Mouse (Mus musculus): ENCODE measurements around the gene D430042O09Rik.
"Not testable (repeated sequence)": the region's sequence is repeated elsewhere in the genome, so short reads cannot be mapped to it uniquely, and the experiment has no call there.

The D430042O09Rik gene

DNA sequence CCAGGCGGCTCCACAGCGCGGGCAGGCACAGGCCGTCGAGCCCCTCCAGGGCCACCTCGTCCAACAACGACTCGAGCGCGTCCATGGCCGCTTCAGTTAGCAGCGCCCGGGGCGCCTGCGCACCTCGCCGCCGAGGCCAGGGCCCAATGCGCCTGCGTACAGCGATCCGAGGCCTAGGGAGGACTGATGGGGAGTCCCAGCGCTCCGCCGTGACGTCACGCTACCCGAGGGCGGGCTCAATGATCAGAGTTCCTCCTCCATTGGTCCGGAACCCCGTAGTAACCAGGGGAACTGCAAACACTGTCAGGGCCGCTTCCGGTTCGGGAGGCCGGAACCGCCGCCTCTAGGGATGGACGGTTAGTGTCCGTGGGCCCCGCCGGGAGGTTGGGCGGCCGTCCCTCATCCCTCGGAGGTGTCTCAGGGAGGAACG, at the start of gene D430042O09Rik, which contains the start of gene Gtf3c1:
TSS of gene D430042O09Rik (plus strand) at position 296 of the 430 bp plus-strand sequence.
TSS of gene Gtf3c1 (minus strand) at position 188 of the 430 bp plus-strand sequence.
- in situ Hi-C loops (cut with MboI; ENCODE audit: unreplicated experiment in 2 of 2), result no loop called here

DNA sequence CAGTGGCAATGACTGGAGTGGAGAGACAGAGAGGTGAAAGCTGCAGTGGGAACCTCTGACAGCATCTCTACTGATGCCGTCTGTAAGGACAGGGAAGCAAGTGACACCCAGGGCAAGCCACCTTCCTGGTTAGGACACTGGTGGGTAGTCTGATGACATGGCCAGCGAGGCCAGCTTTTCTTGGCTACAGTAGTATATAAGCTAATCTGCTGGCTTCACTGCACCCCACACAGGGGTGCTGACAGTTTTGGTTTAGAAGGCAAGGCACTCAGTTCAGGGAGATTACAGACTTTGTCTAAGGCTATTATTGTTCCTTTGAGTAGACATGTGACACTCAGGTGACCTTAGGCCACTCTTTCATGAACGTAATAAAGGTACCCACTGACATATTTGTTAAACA, 44.0 kb upstream of the D430042O09Rik start:
- in situ Hi-C loops (cut with MboI; ENCODE audit: unreplicated experiment in 2 of 2), result no loop called here

DNA sequence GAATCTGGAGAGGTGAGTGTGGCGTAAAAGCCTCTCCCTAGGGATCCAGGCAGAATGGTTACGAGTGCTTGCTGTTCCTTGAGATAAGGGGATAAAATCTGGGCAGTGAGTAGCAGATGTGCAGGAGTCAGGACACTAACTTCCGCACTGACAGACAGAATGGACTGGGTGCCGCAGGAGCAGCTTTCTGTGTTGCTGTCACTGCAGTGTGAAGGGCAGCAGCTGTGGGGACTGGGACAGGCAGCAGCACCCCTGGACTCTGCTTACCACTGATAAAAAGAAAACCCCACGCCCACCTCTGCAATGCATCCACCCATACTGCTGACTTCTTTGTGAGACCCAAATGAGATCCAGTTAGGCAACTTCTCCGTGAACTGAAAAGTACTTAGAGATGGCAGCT, 36.8 kb upstream of the D430042O09Rik start:
- in situ Hi-C loops (cut with MboI; ENCODE audit: unreplicated experiment in 2 of 2), result loop anchor here (5.0 kb wide), 2 partner anchors 421 to 426 kb away; no protein-coding TSS in a partner anchor

DNA sequence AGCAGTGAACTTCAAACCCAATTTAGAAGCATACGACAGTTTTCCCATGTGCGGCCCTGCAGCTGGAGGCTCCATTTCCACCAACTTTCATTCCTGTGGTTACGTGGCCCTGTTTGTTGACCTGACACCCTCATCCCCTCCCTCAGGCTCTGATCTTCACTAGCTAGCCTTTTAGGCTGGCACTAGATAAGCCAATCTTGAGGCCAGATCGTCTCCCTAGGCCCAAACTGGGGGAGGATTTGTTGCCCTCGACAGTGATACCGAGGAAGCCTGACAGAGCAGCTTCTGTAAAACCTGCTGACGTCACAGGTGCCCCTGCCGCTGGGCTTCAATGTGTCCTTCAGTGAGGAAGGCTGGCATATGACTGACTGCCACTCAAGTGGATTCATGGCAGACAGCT, 36.3 kb upstream of the D430042O09Rik start:
- in situ Hi-C loops (cut with MboI; ENCODE audit: unreplicated experiment in 2 of 2), result loop anchor here (5.0 kb wide), 2 partner anchors 421 to 426 kb away; no protein-coding TSS in a partner anchor

DNA sequence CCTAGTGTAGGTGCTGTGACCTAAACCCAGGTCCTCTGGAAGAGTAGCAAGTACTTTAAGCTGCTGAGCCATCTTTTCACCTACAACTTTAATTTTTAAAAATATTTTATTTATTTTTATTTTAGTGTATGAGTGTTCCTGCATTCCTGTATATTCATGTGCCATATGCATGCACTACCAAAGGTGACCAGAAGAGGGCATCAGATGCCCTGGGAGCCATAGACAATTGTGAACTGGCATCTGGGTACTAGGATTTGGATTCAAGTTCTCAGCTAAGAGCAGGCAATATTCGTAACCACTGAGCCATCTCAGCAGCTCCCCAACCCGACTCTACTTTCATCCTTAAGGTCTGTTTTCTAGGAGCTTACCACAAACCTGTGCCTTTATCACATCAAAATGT, 32.8 kb upstream of the D430042O09Rik start:
- in situ Hi-C loops (cut with MboI; ENCODE audit: unreplicated experiment in 2 of 2), result loop anchor here (5.0 kb wide), 2 partner anchors 417 to 422 kb away; no protein-coding TSS in a partner anchor

DNA sequence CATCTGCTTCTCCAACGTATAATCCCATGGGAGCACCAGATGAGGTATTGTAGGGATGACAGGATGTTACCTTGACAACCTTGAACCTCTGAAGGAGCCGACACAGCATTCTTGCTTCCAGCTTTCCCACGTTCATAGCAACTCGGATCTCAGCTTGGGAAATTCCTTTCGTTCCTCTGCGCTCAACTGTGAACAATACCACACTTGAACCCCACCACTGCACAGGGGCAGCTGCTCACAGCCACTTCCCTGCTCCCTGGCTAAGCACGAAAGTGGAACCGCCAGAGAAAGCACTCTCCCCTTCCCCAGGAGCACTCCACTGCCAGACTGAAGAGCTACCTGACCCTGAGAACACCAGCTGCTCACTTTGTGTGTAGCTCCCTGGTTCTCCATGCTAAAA, 28.9 kb upstream of the D430042O09Rik start:
- in situ Hi-C loops (cut with MboI; ENCODE audit: unreplicated experiment in 2 of 2), result no loop called here

DNA sequence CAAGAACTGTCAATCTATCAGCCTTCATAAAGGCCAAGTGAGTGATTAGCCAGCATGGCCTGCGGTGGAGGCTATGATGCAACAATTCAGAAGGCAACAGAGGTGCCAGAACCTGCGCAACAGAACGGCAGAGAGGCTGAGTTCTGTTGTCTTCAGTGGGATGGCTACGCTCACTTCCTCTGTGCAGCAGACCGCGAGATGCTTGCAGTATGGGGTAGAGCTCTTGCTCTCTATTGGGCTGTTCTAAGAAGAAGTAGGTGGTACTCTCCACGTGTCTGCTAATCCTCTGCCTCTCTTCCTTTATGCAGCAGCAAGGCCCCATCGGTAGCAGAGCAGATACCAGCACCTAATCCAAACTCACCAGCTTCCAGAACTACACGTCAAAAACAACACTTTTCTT, 27.8 kb upstream of the D430042O09Rik start:
- in situ Hi-C loops (cut with MboI; ENCODE audit: unreplicated experiment in 2 of 2), result no loop called here

DNA sequence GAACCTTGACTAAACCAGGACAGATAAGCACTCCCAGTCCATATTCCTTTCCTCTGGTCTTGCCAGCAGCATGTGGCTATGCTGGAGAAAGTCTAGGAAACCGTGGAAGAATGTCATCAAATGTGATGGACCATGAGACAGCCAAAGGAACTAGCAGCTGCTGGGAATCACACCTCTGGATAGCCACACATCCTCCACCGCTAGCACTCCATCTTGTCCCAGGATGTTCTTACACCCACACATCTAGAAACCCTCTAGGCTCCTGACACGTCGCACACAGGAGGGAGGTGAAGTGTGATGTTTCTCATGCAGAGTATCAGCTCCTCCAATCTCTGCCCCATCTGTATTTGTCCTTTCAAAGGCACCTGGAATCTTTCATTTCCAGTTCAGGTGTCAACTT, 17.2 kb upstream of the D430042O09Rik start:
- in situ Hi-C loops (cut with MboI; ENCODE audit: unreplicated experiment in 2 of 2), result no loop called here

DNA sequence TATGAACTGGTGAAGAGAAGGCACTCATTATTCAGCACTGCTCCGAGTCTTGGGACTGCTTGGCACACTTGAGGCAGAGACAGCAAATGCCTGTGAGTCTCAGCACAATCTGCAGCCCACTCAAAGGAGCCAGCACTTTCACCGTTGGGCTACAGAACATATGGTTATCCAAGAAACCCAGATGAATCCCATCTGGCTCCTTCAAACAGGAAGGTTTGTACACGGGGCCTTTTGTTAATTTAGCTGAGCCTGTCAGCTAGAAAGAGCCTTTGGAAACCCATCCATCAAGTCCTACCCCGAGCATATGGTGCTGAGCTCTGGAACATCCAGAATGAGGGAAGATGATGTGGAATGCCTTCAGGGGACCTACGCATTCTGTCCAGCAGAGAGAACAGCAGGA, 13.6 kb upstream of the D430042O09Rik start:
- in situ Hi-C loops (cut with MboI; ENCODE audit: unreplicated experiment in 2 of 2), result no loop called here

DNA sequence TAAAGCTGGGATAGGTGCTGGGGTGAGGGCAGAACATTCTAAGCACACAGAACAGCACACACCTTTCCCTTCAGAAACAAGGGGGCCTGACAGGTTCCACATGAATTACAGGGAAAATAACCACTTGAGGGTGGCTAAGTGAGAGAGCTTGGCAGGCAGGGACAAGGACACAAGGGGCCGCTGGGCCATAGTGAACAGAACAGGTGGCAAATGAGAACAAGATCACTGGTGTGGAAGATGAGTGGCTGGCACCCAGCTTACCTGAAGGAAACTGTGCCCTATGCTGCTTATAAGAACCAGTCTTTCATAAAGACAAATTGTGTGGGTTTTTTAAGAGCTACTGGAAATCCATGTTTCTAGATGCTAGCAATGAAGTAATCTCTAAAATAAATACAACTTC, 4.9 kb upstream of the D430042O09Rik start:
- in situ Hi-C loops (cut with MboI; ENCODE audit: unreplicated experiment in 2 of 2), result no loop called here

DNA sequence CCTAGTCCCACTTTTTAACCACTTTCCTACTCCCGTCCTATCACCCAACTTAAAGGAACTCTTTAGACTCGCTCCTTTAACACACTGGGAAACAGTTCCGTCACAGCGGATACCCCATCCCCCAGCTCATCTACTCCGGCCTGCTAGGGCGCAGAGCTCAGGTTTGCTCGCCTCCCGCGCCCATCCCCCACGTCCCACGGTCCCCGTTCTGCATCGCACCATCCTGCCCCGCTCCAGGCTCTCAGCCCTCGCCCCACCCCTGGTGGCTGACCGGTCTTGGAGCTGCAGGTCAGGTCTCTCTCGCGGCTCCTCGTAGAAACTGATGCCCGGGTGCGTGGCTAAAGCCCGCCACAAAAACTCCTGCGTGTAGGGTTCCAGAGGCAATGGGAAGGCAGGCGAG, 502 bp upstream of the D430042O09Rik start:
- in situ Hi-C loops (cut with MboI; ENCODE audit: unreplicated experiment in 2 of 2), result no loop called here

DNA sequence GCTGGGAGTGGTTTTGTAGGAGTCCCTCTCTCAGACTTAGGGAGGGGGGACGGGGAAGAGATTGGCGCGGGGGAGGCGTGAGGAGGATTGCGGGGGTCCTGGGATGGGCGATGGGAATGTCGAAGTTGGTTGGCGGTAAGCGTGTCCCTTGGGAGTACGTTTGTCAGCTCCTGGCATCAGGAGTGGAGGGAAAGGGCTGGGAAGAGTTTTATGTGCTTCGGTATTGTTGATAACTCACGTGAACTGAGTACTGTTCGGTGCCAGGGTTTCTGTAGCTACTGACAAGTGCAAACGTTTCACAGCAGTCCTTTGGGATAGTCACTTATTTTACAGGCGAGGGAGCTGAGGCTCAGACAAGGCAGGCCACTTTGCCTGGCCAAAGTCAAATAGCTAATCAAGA, 412 bp downstream of the D430042O09Rik start:
- in situ Hi-C loops (cut with MboI; ENCODE audit: unreplicated experiment in 2 of 2), result no loop called here

DNA sequence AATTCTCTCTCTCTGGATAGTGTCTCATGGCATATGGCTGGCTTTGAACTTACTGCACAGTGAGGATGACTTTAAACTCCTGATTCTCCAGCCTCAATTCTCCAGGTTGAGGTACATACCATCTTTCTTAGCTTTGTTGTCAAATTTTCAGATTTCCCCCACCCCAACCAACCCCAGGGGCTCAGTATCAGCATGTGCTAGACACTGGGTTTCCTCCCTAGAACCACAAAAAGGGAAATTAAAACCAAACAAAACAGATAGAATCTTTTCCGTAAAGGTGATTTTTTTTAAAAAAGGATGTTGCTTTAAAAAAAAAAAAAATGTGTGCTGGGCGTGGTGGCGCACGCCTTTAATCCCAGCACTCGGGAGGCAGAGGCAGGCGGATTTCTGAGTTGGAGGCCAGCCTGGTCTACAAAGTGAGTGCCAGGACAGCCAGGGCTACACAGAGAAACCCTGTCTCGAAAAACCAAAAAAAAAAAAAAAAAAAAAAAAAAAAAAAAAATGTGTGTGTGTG, 5.9 kb downstream of the D430042O09Rik start:
- in situ Hi-C loops (cut with MboI; ENCODE audit: unreplicated experiment in 2 of 2), result not testable (repeated sequence)

DNA sequence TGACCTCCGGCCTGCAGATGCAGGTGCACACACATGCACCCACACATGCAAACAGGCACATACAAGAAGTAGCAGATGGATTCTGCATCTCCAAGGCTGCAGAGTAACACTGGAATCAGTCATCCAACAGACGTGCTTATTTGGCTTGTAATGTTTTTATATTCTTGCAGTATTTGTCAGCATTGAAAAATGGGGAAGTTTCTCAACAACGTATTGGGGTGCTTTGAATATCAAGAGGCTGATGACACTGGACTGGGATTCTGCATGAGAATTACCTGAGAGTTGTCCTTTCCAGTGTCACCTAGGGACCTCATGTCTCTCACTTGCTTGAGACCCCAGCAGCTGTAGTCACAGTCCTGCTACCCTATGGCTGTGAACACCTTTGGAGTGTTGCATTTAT, 7.1 kb downstream of the D430042O09Rik start:
- in situ Hi-C loops (cut with MboI; ENCODE audit: unreplicated experiment in 2 of 2), result no loop called here

DNA sequence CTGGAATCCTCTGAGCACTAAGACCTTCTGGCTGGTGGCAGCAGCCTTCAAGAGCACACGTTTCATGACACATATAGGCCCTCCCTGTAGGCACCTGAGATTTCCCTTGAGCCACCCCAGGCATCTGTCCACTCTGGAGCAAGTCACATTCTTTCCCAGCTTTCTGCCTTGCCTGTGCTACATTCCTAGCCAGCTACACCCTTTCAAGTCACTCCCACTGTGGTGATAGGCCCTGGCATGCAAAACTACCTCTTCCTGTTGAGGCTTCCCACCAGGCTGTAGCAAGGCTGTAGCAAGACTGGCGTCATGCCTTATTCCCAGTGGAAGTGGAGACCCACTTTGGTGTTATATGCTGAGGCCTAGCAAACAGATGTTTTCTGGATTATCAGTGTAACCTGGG, 9.0 kb downstream of the D430042O09Rik start:
- in situ Hi-C loops (cut with MboI; ENCODE audit: unreplicated experiment in 2 of 2), result no loop called here

DNA sequence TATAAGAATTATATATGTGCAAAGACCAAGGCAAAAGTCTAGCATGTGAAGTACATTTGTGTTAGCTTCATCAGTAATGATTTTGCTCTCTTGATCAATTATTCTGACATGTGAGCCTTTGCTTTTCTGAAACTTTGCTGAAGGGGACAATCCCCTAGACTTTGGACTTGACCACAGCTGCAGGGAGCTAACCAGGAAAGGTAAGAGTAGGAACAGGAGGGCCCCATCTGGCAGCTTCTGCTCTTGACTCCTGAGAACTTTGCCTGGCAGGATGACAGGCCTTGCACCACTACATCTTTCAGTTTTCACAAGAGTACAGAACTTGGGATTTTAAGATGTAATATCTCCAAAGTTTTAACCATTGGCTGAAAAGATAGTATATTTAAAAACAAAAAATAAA, 9.9 kb downstream of the D430042O09Rik start:
- in situ Hi-C loops (cut with MboI; ENCODE audit: unreplicated experiment in 2 of 2), result no loop called here

DNA sequence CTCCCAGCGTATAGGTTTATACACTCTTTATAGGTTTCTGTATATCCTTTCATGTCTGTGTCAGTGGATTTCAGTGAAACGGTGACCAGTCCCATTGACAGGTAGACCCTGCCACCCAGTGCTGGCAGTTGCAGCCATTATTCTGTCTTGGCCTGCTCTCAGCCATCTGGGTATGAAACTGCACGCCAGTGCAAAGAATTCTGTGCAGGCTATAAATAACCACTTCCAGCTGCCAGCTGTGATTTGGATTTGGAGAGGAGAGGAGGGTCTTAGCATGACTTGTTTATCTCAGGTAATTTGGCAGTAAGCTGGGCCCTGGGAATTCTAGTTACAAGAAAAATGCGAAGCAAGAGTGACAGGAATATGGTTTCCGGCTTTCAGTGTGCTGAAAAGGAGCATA, 12.7 kb downstream of the D430042O09Rik start:
- in situ Hi-C loops (cut with MboI; ENCODE audit: unreplicated experiment in 2 of 2), result no loop called here

DNA sequence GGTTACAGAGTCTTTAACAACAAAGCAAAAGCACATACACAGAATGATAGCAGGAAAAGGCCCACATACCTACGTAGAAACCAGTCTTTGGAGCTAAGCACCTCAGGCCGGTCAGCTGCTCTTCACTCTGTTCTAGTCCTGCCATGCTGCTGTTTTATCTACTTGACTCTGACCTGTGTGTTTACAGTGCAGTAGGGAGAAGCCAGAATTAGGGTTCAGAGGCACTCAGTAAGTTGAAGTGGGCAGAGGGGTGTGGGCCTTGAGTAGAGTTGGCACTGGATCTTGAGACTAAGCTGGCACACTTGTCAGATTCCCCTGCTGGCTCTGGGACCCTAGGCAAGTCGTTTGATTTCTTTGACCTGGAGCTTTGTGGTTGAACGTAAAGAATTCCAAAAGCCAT, 13.3 kb downstream of the D430042O09Rik start:
- in situ Hi-C loops (cut with MboI; ENCODE audit: unreplicated experiment in 2 of 2), result no loop called here

DNA sequence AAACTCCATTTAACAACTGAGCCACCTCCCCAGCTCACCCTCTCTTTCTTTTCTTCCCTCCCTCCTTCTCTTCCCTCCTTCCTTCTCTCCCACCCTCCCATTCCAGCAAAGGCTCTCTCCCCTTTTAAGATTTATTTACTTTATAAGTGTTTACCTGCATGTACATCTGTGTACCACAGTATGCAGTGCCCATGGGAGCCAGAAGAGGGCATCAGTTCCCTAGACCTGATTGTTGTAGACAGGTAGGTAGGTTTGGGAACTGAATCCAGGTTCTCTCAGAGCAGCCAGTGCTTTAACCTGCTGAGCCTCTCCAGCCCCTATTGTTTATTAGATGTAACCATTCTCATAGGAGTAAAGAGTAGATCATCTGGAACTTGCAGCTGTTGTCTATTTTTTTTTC, 14.4 kb downstream of the D430042O09Rik start:
- in situ Hi-C loops (cut with MboI; ENCODE audit: unreplicated experiment in 2 of 2), result no loop called here

DNA sequence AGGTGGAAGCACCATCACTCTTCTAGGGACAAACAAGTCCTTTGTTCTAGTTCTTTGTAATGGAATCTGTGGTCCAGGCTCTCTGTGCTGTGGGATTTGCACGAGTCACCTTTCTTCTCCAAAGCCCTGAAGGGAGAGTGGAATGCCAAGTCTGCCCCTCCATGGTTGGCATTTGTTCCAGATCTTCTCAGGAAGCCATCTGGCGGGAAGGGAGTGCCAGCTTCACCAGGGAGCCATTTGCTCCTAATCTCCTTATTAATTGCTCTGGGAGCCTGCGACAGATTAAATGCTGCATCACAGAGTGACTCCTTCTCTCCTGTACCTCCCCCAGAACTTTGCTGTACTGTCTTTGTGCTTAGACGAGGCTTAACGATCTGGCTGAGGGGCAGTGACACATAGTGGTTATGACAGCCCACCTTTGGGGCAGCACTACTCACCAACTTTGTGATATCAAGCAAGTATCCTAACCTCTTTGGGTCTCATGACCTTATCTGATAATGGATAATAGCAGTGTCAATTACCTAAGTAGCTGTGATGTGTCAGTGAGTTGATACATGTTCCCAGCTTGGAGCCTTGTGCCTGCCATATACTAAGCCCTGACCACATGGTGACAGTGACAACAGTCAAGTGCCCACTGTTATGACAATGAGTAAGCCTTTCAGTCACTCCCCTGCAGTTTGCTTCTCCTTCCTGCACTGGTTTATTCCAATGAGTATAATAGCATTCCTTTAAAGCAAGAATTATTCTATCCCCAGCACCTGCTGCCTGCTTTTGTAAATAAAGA, 15.7 kb downstream of the D430042O09Rik start:
- in situ Hi-C loops (cut with MboI; ENCODE audit: unreplicated experiment in 2 of 2), result no loop called here

DNA sequence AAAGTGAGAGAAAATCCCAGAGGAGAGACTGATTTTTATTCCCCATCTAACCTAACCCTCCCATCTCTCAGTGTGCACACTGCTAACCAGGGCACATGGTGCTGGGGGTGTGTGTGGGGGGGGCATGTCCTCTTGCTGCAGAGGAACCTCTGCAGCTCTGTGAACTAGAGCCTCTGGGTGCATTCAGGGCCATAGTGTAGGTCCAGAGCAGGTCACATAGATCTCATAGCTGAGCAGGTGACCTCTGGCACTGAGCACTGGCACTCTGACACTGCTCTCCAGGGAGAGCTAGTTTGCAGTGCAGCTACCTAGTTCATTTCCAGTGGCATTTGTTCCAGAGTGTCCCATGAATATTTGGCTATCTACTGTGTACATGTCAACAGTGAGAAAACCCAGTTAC, 24.0 kb downstream of the D430042O09Rik start:
- in situ Hi-C loops (cut with MboI; ENCODE audit: unreplicated experiment in 2 of 2), result no loop called here

DNA sequence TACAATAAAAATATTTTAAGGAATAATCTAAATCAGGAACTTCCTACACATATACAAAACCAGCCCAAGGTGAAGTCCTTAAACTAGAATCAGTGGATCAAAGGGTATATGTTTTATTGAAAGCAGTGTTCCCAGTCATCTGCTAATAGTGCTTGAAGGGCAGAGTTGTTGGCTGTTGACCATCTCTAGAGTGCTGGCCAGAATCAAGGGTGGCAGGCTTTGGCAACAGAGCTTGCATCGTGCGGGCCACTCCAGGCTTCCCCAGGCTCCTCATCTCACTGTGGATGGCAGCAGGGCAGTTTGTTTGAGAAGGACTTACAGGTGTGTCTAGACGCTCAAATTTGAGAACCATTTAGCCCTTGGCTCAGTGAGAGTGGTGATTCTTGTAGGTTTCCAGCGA, 26.1 kb downstream of the D430042O09Rik start:
- in situ Hi-C loops (cut with MboI; ENCODE audit: unreplicated experiment in 2 of 2), result no loop called here

All from v-Abl transformed pro-B cells (cell line).